Mouse (Mus musculus) embryonic fibroblast, embryonic 13.5 days (primary cell): ENCODE results near the gene Cd247.

Experiments used
- CTCF ChIP-seq: IDR thresholded peaks from 2 replicates; pipeline ENCODE4 v1.5.1; 2011; ENCODE audit warnings: mild to moderate bottlenecking, control low read depth, low read length, moderate library complexity, borderline replicate concordance; ENCODE audit not compliant: insufficient read depth
- POLR2A ChIP-seq: IDR thresholded peaks from 2 replicates; pipeline ENCODE4 v1.6.1; 2011; ENCODE audit warnings: low read depth, mild to moderate bottlenecking, control low read depth, low read length, moderate library complexity

GRCm38 (mm10) chr1:165812775-165813174 lies 24.3 kb downstream of the Cd247 start:
- TF ChIP-seq POLR2A: no peak
- TF ChIP-seq CTCF: no peak
